Mouse (Mus musculus) CH12.LX (cell line): ENCODE measurements around the gene Limd1.

Experiments
- CTCF ChIP-seq, 2 experiments: IDR thresholded peaks in 1 of 2; conservative IDR thresholded peaks in 1 of 2; 2 replicates each; pipeline ENCODE4 v1.5.1; 2011 to 2012; ENCODE audit warnings: low read depth in 2 of 2, low read length in 2 of 2, improper control_type of control experiment in 1 of 2, inconsistent platforms in 1 of 2, mild to moderate bottlenecking in 1 of 2, moderate library complexity in 1 of 2
- EP300 ChIP-seq: IDR thresholded peaks from 2 replicates; pipeline ENCODE4 v1.6.1; 2011; ENCODE audit warnings: low read length, improper control_type of control experiment
- MAFK ChIP-seq: IDR thresholded peaks from 2 replicates; pipeline ENCODE4 v1.6.1; 2011; ENCODE audit warnings: low read length, improper control_type of control experiment; ENCODE audit not compliant: insufficient replicate concordance
- NRF1 ChIP-seq: IDR thresholded peaks from 2 replicates; pipeline ENCODE4 v1.6.1; 2014; ENCODE audit warnings: low read depth, mild to moderate bottlenecking, inconsistent platforms, low read length, improper control_type of control experiment, moderate library complexity
- POLR2A ChIP-seq: IDR thresholded peaks from 2 replicates; pipeline ENCODE4 v1.6.1; 2011; ENCODE audit warnings: low read depth, mild to moderate bottlenecking, improper control_type of control experiment, low read length
- UBTF ChIP-seq: IDR thresholded peaks from 2 replicates; pipeline ENCODE4 v1.6.1; 2012; ENCODE audit warnings: low read depth, mild to moderate bottlenecking, inconsistent platforms, low read length, improper control_type of control experiment, moderate library complexity
- ZMIZ1 ChIP-seq: IDR thresholded peaks from 2 replicates; pipeline ENCODE4 v1.6.1; 2012; ENCODE audit warnings: low read depth, mild to moderate bottlenecking, inconsistent platforms, low read length, improper control_type of control experiment

- TF ChIP-seq CTCF (conservative IDR thresholded peaks at IDR 0.05 in 1 of 2, IDR thresholded peaks at IDR 0.05 in 1 of 2; ENCODE audit: low read depth in 2 of 2, low read length in 2 of 2) (peak; percentile 69 to 76), NRF1 (no peak), UBTF (no peak), EP300 (no peak), POLR2A (no peak), MAFK (no peak), ZMIZ1 (no peak)
Measured at GRCm38 (mm10) chr9:123525095-123525494, 46.6 kb downstream of the Limd1 start.
